In genomic region chr5:122989001-122989525, GRCm38 (mm10) we compare ENCODE assay signal across 8 mouse cellular contexts. TPM values are rescaled to one million over a fixed set of nuclear protein-coding genes. Genes with fewer than 3 reads are reported as not detected.
DNase-seq lines count a peak whose midpoint lies in the region; ATAC-seq and TF ChIP-seq lines count a peak whose summit lies in the region.

No protein-coding gene starts in this region.

- peak overlapping the region; percentile 78 for H3K4me3 ChIP-seq in hindbrain, embryonic 15.5 days
- H3K4me3 ChIP-seq in left cerebral cortex, adult 2 months = peak overlapping the region; percentile 82
- peak overlapping the region; percentile 95 for H3K4me3 ChIP-seq in megakaryocyte, embryonic 14.5 days (replicated peaks)

- TF ChIP-seq CTCF in left cerebral cortex, adult 2 months (IDR thresholded peaks at IDR 0.05) = no peak

- H3K9me3 ChIP-seq in hindbrain, embryonic 15.5 days = no peaks in the 10 kb centered on the region
- H3K9me3 ChIP-seq in megakaryocyte, embryonic 14.5 days = no peaks in the 10 kb centered on the region

- WGBS in hindbrain, embryonic 15.5 days = 1% methylated on average over 24 of the region's 39 CpGs

- H3K27me3 ChIP-seq in hindbrain, embryonic 15.5 days = no peaks in the 10 kb centered on the region
- H3K27me3 ChIP-seq in megakaryocyte, embryonic 14.5 days (replicated peaks) = no peaks in the 10 kb centered on the region

- H3K4me1 ChIP-seq in hindbrain, embryonic 15.5 days (replicated peaks) = peaks cover 54% of the 10 kb centered on the region
- H3K4me1 ChIP-seq in megakaryocyte, embryonic 14.5 days = peaks cover 67% of the 10 kb centered on the region

- peak overlapping the region; percentile 77 for H3K27ac ChIP-seq in hindbrain, embryonic 15.5 days (replicated peaks)
- H3K27ac ChIP-seq in left cerebral cortex, adult 2 months = peak overlapping the region; percentile 92

- intact Hi-C loops in left cerebral cortex, adult 2 months (cut with DNase I) = no loop called here

- peak; percentile 90 for DNase-seq in NIH3T3 (ENCODE audit: low read depth)
- DNase-seq in cerebellum, adult 9-10 months = peak; percentile 79
- peak; percentile 74 for DNase-seq in gastrocnemius, adult 18-20 months (ENCODE audit: low spot score)
- peak; percentile 64 to 70 for DNase-seq in left cerebral cortex, adult 2 months (ENCODE audit: extremely low spot score in 1 of 2, low spot score in 2 of 2)
- DNase-seq in right cerebral cortex, adult 2 months (ENCODE audit: low spot score in 2 of 2) = peak; percentile 53 to 83
- DNase-seq in urinary bladder, postnatal 14 days (ENCODE audit: low spot score) = peak; percentile 64

- peak overlapping the region; percentile 68 for H3K9ac ChIP-seq in hindbrain, embryonic 15.5 days

- ATAC-seq in hindbrain, embryonic 15.5 days (ENCODE audit: low FRiP score, low read depth) = peak; percentile 74

- peak overlapping the region; percentile 98 for H3K4me2 ChIP-seq in hindbrain, embryonic 15.5 days

- H3K36me3 ChIP-seq in hindbrain, embryonic 15.5 days = no peaks in the 10 kb centered on the region
- peaks cover 15% of the 10 kb centered on the region for H3K36me3 ChIP-seq in megakaryocyte, embryonic 14.5 days (replicated peaks; ENCODE audit: low read length)

RNA-seq across cellular contexts. Expression of gene Kdm2b, which starts 0.6 kb away (rescaled TPM):
- 10 to 100 TPM; 13.1 to 17.1 TPM for total RNA-seq in gastrocnemius, adult 18-20 months (2021)
- 95.4 and 99.5 TPM in 2 replicates for polyA plus RNA-seq in hindbrain, embryonic 15.5 days (2015; fragmentation: Nextera tagmentation; extraction: Ambion mirVana)
- 10 to 100 TPM; 25.4 to 27.4 TPM for total RNA-seq in left cerebral cortex, adult 2 months (2021)
- 19.1 and 24.4 TPM in 2 replicates for polyA plus RNA-seq in megakaryocyte, embryonic 14.5 days (2012; ENCODE audit: insufficient read depth, low replicate concordance)

RNA-seq across cellular contexts. Expression of gene Orai1, which starts 25.8 kb away (rescaled TPM):
- total RNA-seq in gastrocnemius, adult 18-20 months (2021) = 10 to 100 TPM; 31.9 to 33.4 TPM
- polyA plus RNA-seq in hindbrain, embryonic 15.5 days (2015; fragmentation: Nextera tagmentation; extraction: Ambion mirVana) = 14.0 and 14.3 TPM in 2 replicates
- 1 to 10 TPM; 6.9 to 9.5 TPM for total RNA-seq in left cerebral cortex, adult 2 months (2021)
- polyA plus RNA-seq in megakaryocyte, embryonic 14.5 days (2012; ENCODE audit: insufficient read depth, low replicate concordance) = 111 and 131 TPM in 2 replicates

RNA-seq across cellular contexts. Expression of gene Morn3, which starts 57.8 kb away (rescaled TPM):
- total RNA-seq in gastrocnemius, adult 18-20 months (2021) = not detected
- polyA plus RNA-seq in hindbrain, embryonic 15.5 days (2015; fragmentation: Nextera tagmentation; extraction: Ambion mirVana) = 1.1 and 1.3 TPM in 2 replicates
- total RNA-seq in left cerebral cortex, adult 2 months (2021) = not detected
- not detected in 2 replicates for polyA plus RNA-seq in megakaryocyte, embryonic 14.5 days (2012; ENCODE audit: insufficient read depth, low replicate concordance)

Comparison
In these comparisons a context has a peak if more than half of its experiments do, and no peak if none do; other contexts are left out.
1. Peak in every context shown above with its lines: DNase-seq, ATAC-seq, H3K4me3 ChIP-seq and H3K27ac ChIP-seq.